Mouse (Mus musculus) c-Kit-positive CD71-negative TER-119-negative erythroid progenitor cells, embryonic 14.5 days (primary cell): ENCODE results near the gene Vmn2r51.
"Not testable (repeated sequence)": the region's sequence is repeated elsewhere in the genome, so short reads cannot be mapped to it uniquely, and the experiment has no call there.

ENCODE experiments used
- DNase-seq: peaks from one replicate; pipeline ENCODE4 v3.0.0-alpha.2; 2013; ENCODE audit warnings: low read depth

Gene Vmn2r51

DNA sequence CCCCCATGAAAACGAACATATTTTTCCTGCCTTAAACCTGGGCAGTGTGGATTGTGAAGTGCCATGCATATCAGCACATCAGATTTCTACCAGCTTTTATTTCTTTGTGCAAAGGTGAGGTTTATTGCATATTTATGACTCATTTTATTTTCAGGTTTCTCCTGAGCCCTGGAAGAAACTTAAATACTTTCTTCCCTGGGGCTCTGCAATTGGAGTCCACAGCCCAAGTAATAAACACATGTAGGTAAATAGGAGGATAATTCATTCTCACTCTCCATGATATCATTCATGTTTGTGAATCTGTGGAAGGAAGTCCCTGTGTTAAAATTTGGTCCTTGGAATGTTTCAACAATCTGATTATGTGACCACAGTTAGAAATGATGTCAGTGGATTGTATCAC, at the start of gene Vmn2r51:
Gene Vmn2r51, minus strand, starts transcription at position 101 of the 400 bp plus-strand sequence.
- DNase-seq = not testable (repeated sequence)

GRCm38 (mm10) chr7:10053196-10053595, 52.3 kb downstream of the Vmn2r51 start, which contains the start of gene Vmn2r50:
Gene Vmn2r50 (minus strand): TSS chr7:10053296.
- not testable (repeated sequence) for DNase-seq
